Mouse (Mus musculus) cerebellum, adult 2 months (tissue): ENCODE measurements around the gene Vmn1r13. TPM values are rescaled to one million over a fixed set of nuclear protein-coding genes. Genes with fewer than 3 reads are reported as not detected.
"Not testable (repeated sequence)": the region's sequence is repeated elsewhere in the genome, so short reads cannot be mapped to it uniquely, and the experiment has no call there.

Experiments
- DNase-seq, 2 experiments: peaks; one replicate each; pipeline ENCODE4 v3.0.0; 2021
- H3K27ac ChIP-seq: fragments of 200-500 bp; 2 replicates; pipeline ENCODE4 v1.5.1; 2012; ENCODE audit warnings: low read length, control low read depth, inconsistent platforms; ENCODE audit not compliant: insufficient read depth
- H3K27me3 ChIP-seq: fragments of 200-500 bp; 2 replicates; pipeline ENCODE4 v1.6.1; 2012; ENCODE audit warnings: inconsistent platforms, mild to moderate bottlenecking, low read length, moderate library complexity; ENCODE audit not compliant: control insufficient read depth, insufficient read depth
- H3K4me1 ChIP-seq: fragments of 200-500 bp; 2 replicates; pipeline ENCODE4 v1.6.1; 2011; ENCODE audit warnings: low read length; ENCODE audit not compliant: control insufficient read depth, insufficient read depth
- H3K4me3 ChIP-seq: fragments of 200-500 bp; replicated peaks from 2 replicates; pipeline ENCODE3; 2011; ENCODE audit warnings: mild to moderate bottlenecking, low read depth, low read length, control low read depth; ENCODE audit not compliant: insufficient read depth
- CTCF ChIP-seq: fragments of 200-500 bp; IDR thresholded peaks from 2 replicates; pipeline ENCODE4 v1.5.1; 2011; ENCODE audit warnings: low read depth, mild to moderate bottlenecking, control low read depth, low read length, moderate library complexity, borderline replicate concordance; ENCODE audit not compliant: insufficient read depth
- POLR2A ChIP-seq: fragments of 200-500 bp; IDR thresholded peaks from 2 replicates; pipeline ENCODE4 v1.6.1; 2011; ENCODE audit warnings: low read length, control low read depth, borderline replicate concordance; ENCODE audit not compliant: insufficient read depth
- WGBS: fragments of 180-500 bp; shearing (Covaris S2); methylation state at CpG from one replicate; pipeline ENCODE4 v1.1.7; 2018; 5-methylcytosine and 5-hydroxymethylcytosine counted together
- polyA plus RNA-seq: library from polyadenylated mRNA; depleted of rRNA; stranded (reverse); fragments of >200 nt; gene quantifications from 2 replicates; pipeline ENCODE4 v1.2.3, GENCODE M21; 2012; rRNA removed

Gene Vmn1r13
- not detected in 2 replicates for polyA plus RNA-seq

GRCm38 (mm10) chr6:57202990-57203389, at the start of gene Vmn1r13:
Gene Vmn1r13 (plus strand): TSS chr6:57203290.
- H3K4me1 ChIP-seq, H3K27ac ChIP-seq, DNase-seq, H3K27me3 ChIP-seq, H3K4me3 ChIP-seq: not testable (repeated sequence)
- WGBS, result 95% methylated on average over 1 of the region's 1 CpGs

GRCm38 (mm10) chr6:57156619-57157018, 46.5 kb upstream of the Vmn1r13 start, which contains the start of gene Vmn1r12:
Gene Vmn1r12 (plus strand): TSS chr6:57156919.
- H3K4me3 ChIP-seq, result no peak within 1 kb of the TSS
- no peak for DNase-seq
- TF ChIP-seq POLR2A (no peak), CTCF (no peak)
- no peaks in the 10 kb centered on the region for H3K27me3 ChIP-seq
- no peaks in the 10 kb centered on the region for H3K4me1 ChIP-seq
- no peak within 1 kb of the TSS for H3K27ac ChIP-seq
- 78% methylated on average over 2 of the region's 2 CpGs for WGBS

- WGBS, result 62% methylated on average over 3 of the region's 3 CpGs
- H3K4me3 ChIP-seq, H3K27me3 ChIP-seq, H3K27ac ChIP-seq, DNase-seq, H3K4me1 ChIP-seq: not testable (repeated sequence)
These were observed 13.1 kb upstream of the Vmn1r13 start for GRCm38 (mm10) chr6:57190016-57190415.

GRCm38 (mm10) chr6:57231386-57231785, 28.3 kb downstream of the Vmn1r13 start, which contains the start of gene Vmn1r14:
Gene Vmn1r14 (plus strand): TSS chr6:57231686.
- no peak for TF ChIP-seq CTCF
- no peak for TF ChIP-seq POLR2A
- WGBS, result 90% methylated on average over 3 of the region's 3 CpGs
- no peak for DNase-seq
- Histone ChIP-seq H3K4me3 (no peak within 1 kb of the TSS), H3K27me3 (no peaks in the 10 kb centered on the region), H3K4me1 (no peaks in the 10 kb centered on the region), H3K27ac (no peak within 1 kb of the TSS)

- DNase-seq, result no peak
- no peak within 1 kb of the TSS for H3K27ac ChIP-seq
- no peaks in the 10 kb centered on the region for H3K27me3 ChIP-seq
- no peak within 1 kb of the TSS for H3K4me3 ChIP-seq
- H3K4me1 ChIP-seq, result no peaks in the 10 kb centered on the region
- TF ChIP-seq CTCF, result no peak
- no peak for TF ChIP-seq POLR2A
- WGBS, result 72% methylated on average over 1 of the region's 1 CpGs
These were observed 54.6 kb downstream of the Vmn1r13 start, which contains the start of gene Vmn1r15 for GRCm38 (mm10) chr6:57257652-57258051. Gene Vmn1r15 (plus strand): TSS chr6:57257952.

DNA sequence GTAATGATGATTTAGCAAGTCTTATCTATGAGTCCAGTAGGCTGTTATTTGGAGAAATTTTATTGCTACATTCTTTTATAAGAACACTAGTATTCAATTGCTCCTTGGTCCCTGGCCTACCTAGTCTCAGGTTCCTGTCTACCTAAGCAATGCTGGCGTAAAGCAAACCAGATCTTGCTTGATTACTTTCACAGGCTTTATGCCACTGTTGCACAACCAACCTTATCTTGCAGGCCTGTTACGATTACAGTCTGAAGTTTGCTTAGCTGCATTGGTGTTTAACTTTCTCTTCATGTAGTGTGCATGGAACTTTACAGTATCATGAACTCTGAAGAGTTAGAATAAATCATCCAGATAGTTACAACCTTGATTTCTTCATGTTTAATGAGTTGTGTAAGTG, 57.9 kb downstream of the Vmn1r13 start:
- WGBS, result 97% methylated on average over 2 of the region's 2 CpGs
- H3K27me3 ChIP-seq, result no peaks in the 10 kb centered on the region
- TF ChIP-seq POLR2A (no peak), CTCF (no peak)
- no peaks in the 10 kb centered on the region for H3K4me1 ChIP-seq
- DNase-seq, result no peak
- H3K4me3 ChIP-seq, result no peak overlapping the region
- H3K27ac ChIP-seq, result no peak overlapping the region

Other genes starting within 250 kb of the Vmn1r13 start
- gene Vmn1r5, start 233.0 kb upstream of the Vmn1r13 start, polyA plus RNA-seq, result not detected in 2 replicates
- not detected in 2 replicates for gene Vmn1r6, start 206.0 kb upstream of the Vmn1r13 start, polyA plus RNA-seq
- gene Vmn1r7, start 178.0 kb upstream of the Vmn1r13 start, polyA plus RNA-seq, result not detected in 2 replicates
- gene Vmn1r8, start 171.0 kb upstream of the Vmn1r13 start, polyA plus RNA-seq, result not detected in 2 replicates
- not detected in 2 replicates for gene Vmn1r9, start 136.5 kb upstream of the Vmn1r13 start, polyA plus RNA-seq
- gene Vmn1r10, start 93.8 kb upstream of the Vmn1r13 start, polyA plus RNA-seq, result not detected in 2 replicates
- gene Vmn1r11, start 69.8 kb upstream of the Vmn1r13 start, polyA plus RNA-seq, result not detected in 2 replicates
- gene Vmn1r12, start 46.4 kb upstream of the Vmn1r13 start, polyA plus RNA-seq, result not detected in 2 replicates
- not detected in 2 replicates for gene Vmn1r14, start 28.4 kb downstream of the Vmn1r13 start, polyA plus RNA-seq
- gene Vmn1r15, start 54.7 kb downstream of the Vmn1r13 start, polyA plus RNA-seq, result not detected in 2 replicates
- not detected in 2 replicates for gene Vmn1r16, start 126.2 kb downstream of the Vmn1r13 start, polyA plus RNA-seq
- not detected in 2 replicates for gene Vmn1r17, start 160.4 kb downstream of the Vmn1r13 start, polyA plus RNA-seq
- not detected in 2 replicates for gene Vmn1r18, start 192.5 kb downstream of the Vmn1r13 start, polyA plus RNA-seq
- gene Vmn1r19, start 200.5 kb downstream of the Vmn1r13 start, polyA plus RNA-seq, result not detected in 2 replicates
- not detected in 2 replicates for gene Vmn1r20, start 225.6 kb downstream of the Vmn1r13 start, polyA plus RNA-seq